Mouse (Mus musculus) T-helper 2 cell (primary cell): ENCODE results near the gene Cfap99.

Experiments used
- in situ Hi-C: fragments of 300-600 bp; cut with MboI, MseI; formaldehyde crosslinking; loops from one replicate; pipeline ENCODE4 v1.15.1; 2025; ENCODE audit warnings: high pct_unique_total_duplicates

Gene Cfap99

DNA sequence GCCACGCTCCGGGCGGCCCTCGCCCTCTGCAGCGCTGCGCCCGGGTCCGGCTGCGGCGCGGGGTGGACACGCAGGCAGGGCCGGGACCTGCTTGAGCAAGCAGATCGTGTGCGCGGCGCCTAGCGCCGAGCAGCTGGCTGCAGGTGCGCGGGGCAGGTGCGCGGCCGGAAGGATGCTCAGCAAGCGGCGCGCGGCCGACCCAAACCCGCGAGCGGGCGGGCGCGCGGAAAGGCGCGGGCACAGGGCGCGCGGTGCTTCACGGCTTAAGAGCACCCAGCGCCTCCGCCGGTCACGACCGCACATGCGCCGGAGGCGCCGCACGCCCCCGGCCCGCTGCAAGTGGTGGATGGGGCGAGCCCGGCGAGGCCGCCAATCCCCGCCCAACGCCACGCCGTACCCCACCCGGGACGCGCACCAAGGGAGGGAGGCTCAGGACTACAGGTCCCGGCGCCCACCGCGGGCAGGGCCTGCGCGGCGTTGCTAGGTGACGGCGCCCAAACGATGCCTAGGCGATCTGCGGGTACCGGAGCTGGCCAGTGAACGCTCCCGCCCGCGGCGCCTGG, at the start of gene Cfap99, which contains the start of gene Zfyve28:
Cfap99 (plus strand) TSS at position 447 of the 563 bp plus-strand sequence.
Zfyve28 (minus strand) TSS at position 296 of the 563 bp plus-strand sequence.
- in situ Hi-C loops: no loop called here

DNA sequence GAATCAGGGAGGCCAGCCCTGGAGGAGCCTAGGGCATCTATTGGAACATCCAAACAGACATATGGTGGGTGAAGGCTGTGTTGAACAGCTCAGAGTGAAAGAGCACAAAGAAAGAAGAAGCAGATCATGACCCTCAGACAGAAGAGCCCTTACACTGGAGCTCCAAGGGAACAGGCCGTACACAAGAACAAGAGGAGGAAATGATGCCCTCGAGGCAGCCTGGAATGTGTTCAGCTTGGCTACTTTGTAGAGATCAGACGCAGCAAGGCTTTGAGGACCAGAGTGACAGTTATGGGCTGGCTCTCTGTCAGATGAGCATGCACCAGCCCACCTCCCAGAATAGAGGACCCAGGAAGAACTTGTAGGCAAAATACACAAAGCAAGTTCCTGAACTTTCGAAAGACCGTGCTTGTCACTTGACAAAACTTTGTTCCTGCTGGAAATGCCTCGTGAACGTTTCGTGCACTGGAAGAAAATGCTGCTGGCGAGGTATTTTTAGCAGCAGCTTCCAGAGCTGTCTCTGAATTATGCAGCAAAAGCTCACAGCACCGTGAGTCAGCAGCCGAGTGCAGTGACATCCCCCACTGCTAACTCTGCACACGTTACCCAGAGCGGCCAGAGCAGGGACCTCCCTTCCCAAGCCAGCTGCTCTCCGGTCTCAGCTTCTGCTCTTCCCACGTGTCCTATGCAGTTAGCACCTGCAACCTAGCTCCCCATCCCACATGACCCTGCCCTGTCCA, 46.0 kb upstream of the Cfap99 start:
- in situ Hi-C loops: no loop called here

GRCm38 (mm10) chr5:34243062-34243461, 45.3 kb upstream of the Cfap99 start:
- in situ Hi-C loops: no loop called here

DNA sequence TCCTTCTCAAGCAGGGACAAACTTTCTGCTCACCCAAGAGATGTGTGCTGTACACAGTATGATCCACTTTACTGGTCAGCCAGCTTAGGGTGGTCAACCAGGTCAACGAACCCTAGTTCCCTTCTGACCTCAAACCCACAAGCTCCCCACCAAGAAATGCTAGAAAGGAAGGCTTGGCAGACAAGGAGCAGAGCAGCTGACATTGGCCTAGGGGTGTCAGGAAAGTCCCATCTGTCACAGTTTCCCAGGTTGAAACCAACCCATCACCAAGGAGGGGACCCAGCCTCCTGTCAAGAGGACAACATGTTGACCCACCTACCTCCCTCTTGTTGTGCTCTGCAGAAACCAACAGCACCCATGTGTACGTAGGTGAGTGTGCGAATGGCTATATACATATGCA, 42.0 kb upstream of the Cfap99 start:
- in situ Hi-C loops: no loop called here

DNA sequence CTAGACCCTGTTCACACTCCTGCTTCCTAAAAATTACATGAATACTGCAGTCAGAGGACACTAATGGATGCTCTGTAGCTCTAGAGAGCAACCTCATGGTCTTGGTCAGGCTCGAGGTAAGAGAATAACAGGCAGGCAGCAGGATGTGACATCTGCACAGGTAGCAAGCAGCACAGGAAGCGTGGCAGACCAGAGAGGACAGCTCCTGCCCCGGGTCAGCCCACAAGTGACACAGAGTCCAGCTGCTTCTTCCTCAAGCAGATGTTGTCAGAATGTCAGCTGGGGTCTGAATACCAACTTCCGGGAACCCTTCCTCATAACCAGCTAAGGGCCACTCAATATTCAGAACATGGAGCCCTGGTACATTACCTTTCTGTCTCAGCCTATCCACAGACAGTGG, 39.3 kb upstream of the Cfap99 start:
- in situ Hi-C loops: no loop called here

- in situ Hi-C loops: no loop called here
These were observed 38.3 kb upstream of the Cfap99 start for GRCm38 (mm10) chr5:34250090-34250489.

- in situ Hi-C loops: no loop called here
These were observed 36.6 kb upstream of the Cfap99 start for GRCm38 (mm10) chr5:34251794-34252193.

GRCm38 (mm10) chr5:34252307-34252966, 36.0 kb upstream of the Cfap99 start:
- in situ Hi-C loops: no loop called here

GRCm38 (mm10) chr5:34252967-34253519, 35.4 kb upstream of the Cfap99 start:
- in situ Hi-C loops: no loop called here

DNA sequence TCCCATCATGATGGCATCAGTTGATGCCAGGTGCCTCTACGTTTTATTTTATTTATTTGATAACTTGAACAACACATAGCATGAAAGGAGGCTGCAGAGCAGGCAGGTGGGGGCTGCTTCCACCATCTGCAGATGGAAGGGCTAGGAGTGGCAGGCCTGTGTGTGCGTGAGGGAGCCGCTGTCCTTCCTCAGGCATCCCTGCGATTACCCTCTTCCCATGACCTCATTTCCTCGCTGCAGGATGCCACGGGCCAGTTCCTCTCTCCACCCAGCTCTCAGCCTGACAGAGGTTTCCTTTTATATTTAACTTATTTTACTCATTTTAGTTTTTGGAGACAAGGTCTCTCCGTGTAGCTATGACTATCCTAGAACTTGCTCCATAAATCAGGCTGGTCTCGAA, 34.1 kb upstream of the Cfap99 start:
- in situ Hi-C loops: no loop called here

DNA sequence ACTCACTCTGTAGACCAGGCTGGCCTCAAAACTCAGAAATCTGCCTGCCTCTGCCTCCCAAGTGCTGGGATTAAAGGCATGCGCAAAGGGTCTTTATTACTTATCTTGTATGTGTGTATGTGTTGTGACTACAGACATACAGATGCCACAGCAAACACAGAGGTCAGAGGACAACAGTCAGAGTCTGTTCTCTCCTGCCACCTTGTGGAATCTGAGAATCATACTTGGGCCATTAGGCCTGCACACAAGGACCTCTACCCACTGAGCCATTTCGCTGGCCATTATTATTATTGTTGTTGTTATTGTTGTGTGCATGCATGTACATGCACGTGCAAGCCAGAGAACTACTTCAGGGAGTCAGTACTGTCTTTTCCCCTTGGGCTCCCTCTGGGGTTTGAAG, 33.2 kb upstream of the Cfap99 start:
- in situ Hi-C loops: no loop called here

DNA sequence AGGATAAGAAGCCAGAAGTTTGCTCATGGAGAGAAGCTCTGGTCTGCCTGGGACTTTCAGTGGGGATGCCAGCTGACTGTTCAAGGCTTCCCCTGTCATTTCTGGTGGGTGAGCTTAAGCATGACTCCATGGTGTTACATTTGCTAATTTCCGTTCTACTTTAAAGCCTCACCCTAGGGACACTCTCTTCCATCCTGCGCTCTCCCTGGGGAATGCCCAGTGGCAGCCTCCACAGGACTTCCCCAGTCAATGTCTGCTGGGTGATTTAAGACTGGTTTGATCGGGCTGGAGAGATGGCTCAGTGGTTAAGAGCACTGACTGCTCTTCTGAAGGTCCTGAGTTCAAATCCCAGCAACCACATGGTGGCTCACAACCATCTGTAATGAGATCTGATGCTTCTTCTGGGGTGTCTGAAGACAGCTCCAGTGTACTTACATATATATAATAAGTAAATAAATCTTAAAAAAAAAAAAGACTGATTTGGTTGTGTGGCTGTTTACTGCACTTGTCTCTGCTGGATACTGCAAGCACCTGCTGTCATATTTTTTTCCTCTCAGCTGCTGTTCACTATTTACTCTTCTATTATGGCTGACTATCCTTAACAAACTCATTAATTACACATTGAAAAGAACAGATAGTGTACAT, 29.1 kb upstream of the Cfap99 start:
- in situ Hi-C loops: no loop called here

DNA sequence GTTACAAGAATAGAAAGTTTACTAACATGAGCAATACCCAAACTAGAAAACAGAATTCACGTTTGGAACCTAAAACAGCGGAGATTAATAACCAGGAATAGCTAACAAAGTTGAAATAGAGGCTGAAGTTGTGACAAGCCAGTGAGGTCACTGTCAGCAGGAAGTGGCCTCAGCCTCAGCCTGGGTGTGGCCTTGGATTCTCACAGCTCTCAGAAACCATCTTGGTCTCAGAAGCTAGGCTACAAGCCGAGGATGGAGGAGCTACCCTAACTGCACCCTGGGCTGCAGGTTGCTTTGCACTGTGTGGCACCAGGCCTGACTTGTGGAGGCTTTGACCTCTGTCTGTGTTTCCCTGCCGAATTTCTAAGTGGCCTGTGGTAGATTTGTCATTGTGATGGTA, 22.3 kb upstream of the Cfap99 start:
- in situ Hi-C loops: no loop called here

- in situ Hi-C loops: no loop called here
These were observed 19.0 kb upstream of the Cfap99 start for GRCm38 (mm10) chr5:34269197-34269920.

- in situ Hi-C loops: no loop called here
These were observed 18.4 kb upstream of the Cfap99 start for GRCm38 (mm10) chr5:34269921-34270465.

- in situ Hi-C loops: no loop called here
These were observed 16.7 kb upstream of the Cfap99 start for GRCm38 (mm10) chr5:34271743-34272142.

- in situ Hi-C loops: no loop called here
These were observed 15.1 kb upstream of the Cfap99 start for GRCm38 (mm10) chr5:34273251-34273681.

DNA sequence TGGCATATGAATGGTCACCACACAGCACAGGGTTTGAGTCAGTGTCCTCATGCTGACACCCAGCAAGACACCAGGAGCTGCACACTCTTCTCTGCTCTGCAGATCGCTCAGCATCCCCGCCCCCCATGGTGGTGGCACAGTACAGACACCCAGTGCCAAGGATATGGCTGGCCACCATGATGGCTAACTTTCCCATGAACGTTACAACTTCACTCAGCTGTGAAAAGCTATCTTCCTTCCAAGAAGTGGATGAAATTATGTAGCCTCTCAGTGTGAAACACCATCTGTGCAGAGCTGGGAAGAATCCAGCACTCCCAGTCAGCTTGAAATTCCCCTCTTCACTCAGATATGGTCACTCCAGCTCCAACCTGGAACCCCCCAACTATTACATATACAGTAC, 14.1 kb upstream of the Cfap99 start:
- in situ Hi-C loops: no loop called here

DNA sequence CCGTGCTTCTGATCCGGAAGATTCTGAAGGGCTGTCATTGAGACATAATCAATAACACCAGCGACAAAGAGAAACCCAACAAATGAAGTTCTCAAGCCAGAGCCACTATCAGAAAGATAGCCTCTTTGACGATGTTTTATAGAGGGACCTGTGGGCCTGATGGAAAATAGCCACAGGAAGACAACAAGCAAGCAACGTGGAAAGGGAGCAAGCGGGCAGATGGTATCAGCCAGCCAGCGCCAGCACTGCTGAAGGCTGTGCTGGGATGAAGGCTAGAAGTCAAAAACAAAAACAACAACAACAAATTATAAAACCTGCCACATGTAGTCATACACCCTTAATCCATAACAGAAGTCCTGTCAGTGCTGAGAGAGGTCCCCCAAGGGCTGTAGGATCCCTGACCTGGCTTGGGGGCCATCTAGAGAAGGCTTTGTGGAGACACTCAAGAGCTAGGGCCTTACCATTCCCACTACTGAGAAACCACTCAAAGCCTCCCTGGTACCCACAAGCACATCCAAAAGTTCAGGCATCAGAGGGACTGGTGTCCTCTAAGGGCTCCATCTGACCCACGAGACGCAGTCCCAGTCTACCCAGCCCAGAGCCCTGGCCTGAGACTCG, 13.6 kb upstream of the Cfap99 start:
- in situ Hi-C loops: no loop called here

DNA sequence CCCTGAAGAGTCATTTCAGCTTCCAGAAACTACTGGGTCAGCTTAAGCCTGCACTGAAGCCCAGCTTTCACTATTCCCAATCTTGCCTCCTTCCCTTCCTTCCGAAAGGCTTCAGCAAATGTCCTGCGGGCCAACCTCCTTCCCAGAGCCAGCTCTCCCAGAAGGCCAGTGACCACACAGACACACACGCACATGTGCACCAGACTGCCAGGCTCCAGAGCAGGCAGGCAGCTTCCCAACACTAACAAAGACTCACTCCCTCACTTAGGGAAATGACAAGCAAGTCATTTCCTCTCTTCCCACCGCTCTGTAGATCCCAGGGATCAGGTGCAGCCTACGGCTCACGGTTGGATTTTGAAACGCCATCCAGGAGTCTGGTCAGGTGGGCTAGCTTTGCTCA, 12.2 kb upstream of the Cfap99 start:
- in situ Hi-C loops: no loop called here

- in situ Hi-C loops: no loop called here
These were observed 11.7 kb upstream of the Cfap99 start for GRCm38 (mm10) chr5:34276746-34277145.
